Mouse (Mus musculus) hindbrain, embryonic 11.5 days (tissue): ENCODE measurements at regions not wholly inside any gene's neighbourhood (a gene's known extent, or its start where the extent isn't known, plus 50 kb on each side); places are given as distances from the start of the nearest gene placed in this dataset.

Experiments used
- ATAC-seq: fragments of 200-750 bp; cut with Nextera tagmentation; 2 replicates; pipeline ENCODE4 v1.8.0; 2017; ENCODE audit warnings: mild to moderate bottlenecking, moderate TSS enrichment, moderate library complexity; ENCODE audit not compliant: low FRiP score
- DNase-seq: peaks from one replicate; pipeline ENCODE4 v3.0.0-alpha.2; 2015; ENCODE audit warnings: low spot score
- H3K27ac ChIP-seq: fragments of 300-500 bp; sonication (generic); 2 replicates; pipeline ENCODE4 v1.5.1; 2014; ENCODE audit warnings: mild to moderate bottlenecking, low read depth, low read length
- H3K27me3 ChIP-seq: fragments of 300-500 bp; sonication (generic); 2 replicates; pipeline ENCODE4 v1.6.1; 2014; ENCODE audit warnings: mild to moderate bottlenecking, low read length, moderate library complexity, mixed read lengths; ENCODE audit not compliant: control insufficient read depth, insufficient read depth
- H3K36me3 ChIP-seq: fragments of 300-500 bp; sonication (generic); 2 replicates; pipeline ENCODE4 v1.6.1; 2014; ENCODE audit warnings: mild to moderate bottlenecking, low read length, moderate library complexity, mixed read lengths; ENCODE audit not compliant: control insufficient read depth, insufficient read depth
- H3K4me1 ChIP-seq: fragments of 300-500 bp; sonication (generic); replicated peaks from 2 replicates; pipeline ENCODE4 v1.6.1; 2014; ENCODE audit warnings: low read length, mixed read lengths; ENCODE audit not compliant: control insufficient read depth, insufficient read depth
- H3K4me2 ChIP-seq: fragments of 300-500 bp; sonication (generic); replicated peaks from 2 replicates; pipeline ENCODE4 v1.6.1; 2014; ENCODE audit warnings: mild to moderate bottlenecking, low read depth, low read length
- H3K4me3 ChIP-seq: fragments of 300-500 bp; sonication (generic); 2 replicates; pipeline ENCODE4 v1.5.1; 2014; ENCODE audit warnings: low read depth, low read length
- H3K9ac ChIP-seq: fragments of 300-500 bp; sonication (generic); 2 replicates; pipeline ENCODE4 v1.6.1; 2014; ENCODE audit warnings: low read depth, low read length
- H3K9me3 ChIP-seq: fragments of 300-500 bp; sonication (generic); 2 replicates; pipeline ENCODE4 v1.6.1; 2016; ENCODE audit warnings: low read length; ENCODE audit not compliant: control insufficient read depth
- WGBS: fragments of 180-500 bp; shearing (Covaris S2); extraction: QIAGEN DNeasy Blood & Tissue Kit; methylation state at CpG from one replicate; pipeline ENCODE4 v1.1.7; 2014; 5-methylcytosine and 5-hydroxymethylcytosine counted together

DNA sequence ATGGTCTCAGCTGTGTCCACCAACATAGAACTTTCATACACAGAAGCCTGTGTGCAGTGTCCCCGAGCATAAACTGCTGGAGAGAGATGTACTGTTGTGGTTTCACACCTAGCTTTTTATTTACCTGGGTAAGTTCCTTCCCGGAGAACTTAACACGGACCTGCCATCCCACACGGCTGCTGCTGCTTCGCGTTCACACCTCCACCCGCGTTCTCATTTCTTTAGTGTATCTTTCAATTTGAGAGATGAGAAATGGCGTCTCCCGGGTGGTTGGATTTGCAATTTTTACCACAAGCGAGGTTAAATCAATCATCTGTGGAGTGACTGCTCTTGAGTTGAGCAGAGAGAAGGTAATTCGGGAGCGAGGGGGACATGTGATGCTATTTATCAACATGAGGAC is 223.0 kb downstream of the Suds3 start:
- Histone ChIP-seq H3K4me3 (no peak overlapping the region), H3K27ac (no peak overlapping the region), H3K36me3 (no peaks in the 10 kb centered on the region), H3K9ac (no peak overlapping the region), H3K27me3 (no peaks in the 10 kb centered on the region), H3K4me1 (no peaks in the 10 kb centered on the region), H3K4me2 (no peak overlapping the region), H3K9me3 (no peaks in the 10 kb centered on the region)
- DNase-seq (no peak), ATAC-seq (no peak)
- 83% methylated on average over 13 of the region's 13 CpGs for WGBS

DNA sequence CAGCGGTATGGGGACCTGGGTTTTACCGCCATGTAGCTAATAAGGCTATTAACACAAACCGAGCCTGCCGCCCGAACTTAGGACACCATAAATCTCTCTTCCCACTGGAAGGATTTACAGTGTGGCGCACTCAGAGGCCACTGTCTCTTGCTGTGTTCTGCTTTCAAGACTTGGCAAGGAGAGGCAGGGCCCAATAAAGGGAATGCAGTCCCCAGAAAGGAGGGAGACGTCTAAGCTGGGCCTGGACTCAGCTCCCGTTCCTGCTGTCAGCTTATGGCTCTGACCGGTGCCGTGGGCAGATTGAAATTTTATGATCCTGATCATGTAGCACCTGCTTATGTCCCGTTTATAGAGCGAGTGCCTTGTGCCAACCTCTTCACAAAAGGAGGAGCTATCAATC is 226.7 kb downstream of the Suds3 start:
- WGBS: 88% methylated on average over 12 of the region's 12 CpGs

GRCm38 (mm10) chr5:116886181-116887136 is 229.5 kb downstream of the Suds3 start:
- no peaks in the 10 kb centered on the region; the same call in 1 of the 2 replicates for H3K4me1 ChIP-seq
- 0 out of 2 replicates have a peak overlapping the region, but pooled peaks have one; percentile 12 for H3K9ac ChIP-seq
- H3K9me3 ChIP-seq: no peaks in the 10 kb centered on the region
- H3K27me3 ChIP-seq: no peaks in the 10 kb centered on the region
- ATAC-seq (peak; percentile 82), DNase-seq (peak; percentile 49)
- no peak overlapping the region for H3K4me2 ChIP-seq
- 50% methylated on average over 23 of the region's 23 CpGs for WGBS
- H3K36me3 ChIP-seq: no peaks in the 10 kb centered on the region
- H3K27ac ChIP-seq: peak overlapping the region; percentile 73
- H3K4me3 ChIP-seq: no peak overlapping the region

More for the DNA sequence above, 226.7 kb downstream of the Suds3 start:
- DNase-seq (no peak), ATAC-seq (no peak)
- H3K4me1 ChIP-seq: no peaks in the 10 kb centered on the region; the same call in 1 of the 2 replicates
- no peak overlapping the region for H3K27ac ChIP-seq
- H3K9me3 ChIP-seq: no peaks in the 10 kb centered on the region
- H3K9ac ChIP-seq: no peak overlapping the region
- H3K4me2 ChIP-seq: no peak overlapping the region
- no peaks in the 10 kb centered on the region for H3K36me3 ChIP-seq
- no peak overlapping the region for H3K4me3 ChIP-seq
- H3K27me3 ChIP-seq: no peaks in the 10 kb centered on the region

DNA sequence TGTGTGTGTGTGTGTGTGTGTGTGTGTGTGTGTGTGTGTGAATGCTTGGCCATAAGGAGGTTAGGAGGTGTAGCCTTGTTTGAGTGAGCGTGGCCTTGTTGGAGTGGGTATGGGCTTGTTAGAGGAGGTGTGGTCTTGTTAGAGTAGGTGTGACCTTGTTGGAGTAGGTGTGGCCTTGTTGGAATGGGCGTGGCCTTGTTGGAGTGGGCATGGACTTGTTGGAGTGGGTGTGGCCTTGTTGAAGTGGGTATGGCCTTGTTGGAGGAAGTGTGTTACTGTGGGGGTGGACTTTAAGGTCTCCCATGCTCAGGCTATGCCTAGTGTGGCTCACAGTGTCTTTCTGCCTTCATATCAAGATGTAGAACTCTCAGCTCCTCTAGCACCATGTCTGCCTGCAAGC is 236.2 kb downstream of the Suds3 start:
- H3K4me1 ChIP-seq: no peaks in the 10 kb centered on the region
- no peaks in the 10 kb centered on the region for H3K36me3 ChIP-seq
- no peaks in the 10 kb centered on the region for H3K27me3 ChIP-seq
- no peak overlapping the region for H3K4me2 ChIP-seq
- 81% methylated on average over 2 of the region's 2 CpGs for WGBS
- no peaks in the 10 kb centered on the region for H3K9me3 ChIP-seq
- ATAC-seq: no peak
- H3K27ac ChIP-seq: no peak overlapping the region
- no peak overlapping the region for H3K9ac ChIP-seq
- no peak for DNase-seq
- H3K4me3 ChIP-seq: no peak overlapping the region

GRCm38 (mm10) chr5:116874941-116875340 is 241.0 kb downstream of the Suds3 start:
- H3K27me3 ChIP-seq: no peaks in the 10 kb centered on the region
- no peaks in the 10 kb centered on the region for H3K36me3 ChIP-seq
- DNase-seq (no peak), ATAC-seq (no peak)
- no peak overlapping the region for H3K4me2 ChIP-seq
- no peaks in the 10 kb centered on the region for H3K9me3 ChIP-seq
- H3K4me3 ChIP-seq: no peak overlapping the region
- 86% methylated on average over 2 of the region's 2 CpGs for WGBS
- no peaks in the 10 kb centered on the region for H3K4me1 ChIP-seq
- H3K9ac ChIP-seq: no peak overlapping the region
- no peak overlapping the region for H3K27ac ChIP-seq

DNA sequence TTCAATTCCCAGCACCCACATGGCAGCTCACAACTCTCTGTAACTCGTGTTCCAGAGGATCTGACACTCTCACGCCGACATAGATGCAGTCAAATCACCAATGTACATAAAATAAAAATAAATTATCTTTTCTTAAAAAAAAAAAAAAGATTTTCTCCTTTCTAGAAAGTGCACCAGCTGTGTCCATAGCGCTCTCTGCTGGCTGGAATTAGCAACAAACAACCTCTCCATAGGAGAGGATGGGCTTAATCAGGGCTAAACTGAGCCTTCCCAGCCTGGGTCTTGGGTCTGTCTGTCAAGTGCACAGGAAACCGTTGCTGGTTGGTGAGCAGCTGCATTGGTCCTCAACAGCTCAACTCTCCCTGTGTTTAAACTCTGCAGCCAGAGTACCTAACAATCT is 247.8 kb downstream of the Suds3 start:
- H3K9ac ChIP-seq: no peak overlapping the region
- no peaks in the 10 kb centered on the region for H3K4me1 ChIP-seq
- H3K4me2 ChIP-seq: no peak overlapping the region
- 83% methylated on average over 5 of the region's 5 CpGs for WGBS
- H3K27ac ChIP-seq: no peak overlapping the region
- no peak overlapping the region for H3K4me3 ChIP-seq
- no peak for ATAC-seq
- no peaks in the 10 kb centered on the region for H3K9me3 ChIP-seq
- H3K27me3 ChIP-seq: no peaks in the 10 kb centered on the region
- H3K36me3 ChIP-seq: no peaks in the 10 kb centered on the region
- no peak for DNase-seq

- Histone ChIP-seq H3K27ac (no peak overlapping the region), H3K9me3 (no peaks in the 10 kb centered on the region), H3K4me1 (no peaks in the 10 kb centered on the region), H3K4me2 (no peak overlapping the region), H3K36me3 (no peaks in the 10 kb centered on the region), H3K4me3 (no peak overlapping the region), H3K27me3 (no peaks in the 10 kb centered on the region), H3K9ac (no peak overlapping the region)
- no peak for ATAC-seq
- DNase-seq: no peak
- 90% methylated on average over 11 of the region's 11 CpGs for WGBS
Measured at GRCm38 (mm10) chr5:116864275-116864674, 251.6 kb downstream of the Suds3 start.

DNA sequence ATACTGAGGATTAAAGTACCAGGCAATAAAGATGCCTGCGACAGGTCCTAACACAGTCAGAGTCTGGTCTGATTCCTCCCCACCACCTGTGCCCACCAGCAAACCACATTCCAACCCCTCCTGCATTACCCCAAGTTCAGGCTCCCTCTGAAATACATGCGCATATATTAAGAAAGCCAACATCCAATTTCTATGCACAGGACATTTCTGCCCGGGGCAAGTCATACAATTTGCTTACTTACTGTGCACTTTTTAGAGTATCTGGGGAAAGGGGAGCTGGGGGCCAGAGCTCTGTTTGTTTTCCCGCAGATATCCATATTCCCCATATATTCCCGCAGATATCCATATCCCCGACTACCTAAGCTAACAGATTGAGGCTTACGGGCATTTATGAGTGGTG is 261.1 kb upstream of the Srrm4 start:
- DNase-seq (no peak), ATAC-seq (no peak)
- Histone ChIP-seq H3K27ac (no peak overlapping the region), H3K9ac (no peak overlapping the region), H3K27me3 (no peaks in the 10 kb centered on the region), H3K4me2 (no peak overlapping the region), H3K36me3 (no peaks in the 10 kb centered on the region), H3K9me3 (no peaks in the 10 kb centered on the region), H3K4me1 (no peaks in the 10 kb centered on the region), H3K4me3 (no peak overlapping the region)
- WGBS: 85% methylated on average over 7 of the region's 7 CpGs

- H3K9me3 ChIP-seq: no peaks in the 10 kb centered on the region
- H3K36me3 ChIP-seq: no peaks in the 10 kb centered on the region
- no peak overlapping the region for H3K9ac ChIP-seq
- no peak overlapping the region for H3K4me3 ChIP-seq
- H3K27me3 ChIP-seq: no peaks in the 10 kb centered on the region
- H3K4me2 ChIP-seq: no peak overlapping the region
- ATAC-seq (no peak), DNase-seq (no peak)
- no peaks in the 10 kb centered on the region for H3K4me1 ChIP-seq
- no peak overlapping the region for H3K27ac ChIP-seq
- 71% methylated on average over 3 of the region's 3 CpGs for WGBS
Measured at GRCm38 (mm10) chr5:116831874-116832273, 240.3 kb upstream of the Srrm4 start.
